Mouse (Mus musculus) E14TG2a.4 (cell line): ENCODE data around the gene Mfng.

ENCODE experiments used
- CTCF ChIP-seq: conservative IDR thresholded peaks from 2 replicates; pipeline ENCODE4 v1.5.1; 2014; ENCODE audit warnings: low read length
- NANOG ChIP-seq: IDR thresholded peaks from 2 replicates; pipeline ENCODE4 v1.6.1; 2014; ENCODE audit warnings: borderline replicate concordance, low read length, mixed read lengths
- POU5F1 ChIP-seq: IDR thresholded peaks from 2 replicates; pipeline ENCODE4 v1.6.1; 2014; ENCODE audit warnings: low read length, borderline replicate concordance

DNA sequence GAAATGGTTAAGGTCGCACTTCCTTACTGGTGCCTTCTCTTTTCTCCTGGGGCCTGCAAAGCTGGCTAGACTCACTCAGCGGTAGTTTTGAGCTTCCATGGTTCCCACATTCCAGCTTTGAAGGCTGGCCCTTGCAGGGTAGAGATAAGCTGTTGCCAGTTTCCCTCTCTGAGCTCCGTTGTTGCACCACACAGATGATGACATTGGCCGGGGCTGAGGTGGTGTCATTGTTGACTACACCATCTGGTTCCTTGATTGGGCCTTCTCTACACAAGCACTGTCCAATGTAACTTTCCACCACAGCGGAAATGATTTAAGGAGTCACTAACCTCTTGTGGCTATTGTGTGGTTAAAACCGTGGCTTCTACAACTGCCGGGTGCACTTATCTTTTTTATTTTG, 52.7 kb downstream of the Mfng start:
- TF ChIP-seq CTCF (no peak), POU5F1 (no peak), NANOG (no peak)
